Mouse (Mus musculus): ENCODE measurements around the gene Tbc1d9b.

DNA sequence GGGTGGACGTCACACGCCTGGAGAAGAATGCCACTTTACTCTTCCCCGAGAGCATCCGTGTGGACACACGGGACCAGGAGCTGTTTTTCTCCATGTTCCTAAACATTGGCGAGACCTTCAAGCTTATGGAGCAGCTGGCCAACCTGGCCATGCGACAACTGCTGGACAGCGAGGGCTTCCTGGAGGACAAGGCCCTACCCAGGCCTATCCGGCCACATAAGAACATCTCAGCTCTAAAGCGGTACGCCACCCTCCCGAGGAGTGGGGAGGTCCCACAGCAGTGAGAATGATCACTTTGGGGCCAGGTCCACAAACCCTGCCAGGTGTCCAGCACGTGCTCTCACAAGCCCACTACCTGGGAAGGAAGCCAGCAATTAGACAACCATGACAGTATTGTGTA lies 14.9 kb downstream of the Tbc1d9b start:
- TF ChIP-seq ZC3H11A (IDR thresholded peaks at IDR 0.05; ENCODE audit: borderline replicate concordance, low read depth, low read length) (no peak), CHD2 (IDR thresholded peaks at IDR 0.05; ENCODE audit: low read depth, low read length) (no peak), MAFK (IDR thresholded peaks at IDR 0.05; ENCODE audit: insufficient read depth, low read depth, low read length) (no peak), HCFC1 (IDR thresholded peaks at IDR 0.05; ENCODE audit: borderline replicate concordance, insufficient read depth, low read length) (no peak), ZNF384 (IDR thresholded peaks at IDR 0.05; ENCODE audit: low read depth, low read length) (no peak)

Data from ES-E14 (cell line).